Mouse (Mus musculus): ENCODE results near the gene Wipi2.

DNA sequence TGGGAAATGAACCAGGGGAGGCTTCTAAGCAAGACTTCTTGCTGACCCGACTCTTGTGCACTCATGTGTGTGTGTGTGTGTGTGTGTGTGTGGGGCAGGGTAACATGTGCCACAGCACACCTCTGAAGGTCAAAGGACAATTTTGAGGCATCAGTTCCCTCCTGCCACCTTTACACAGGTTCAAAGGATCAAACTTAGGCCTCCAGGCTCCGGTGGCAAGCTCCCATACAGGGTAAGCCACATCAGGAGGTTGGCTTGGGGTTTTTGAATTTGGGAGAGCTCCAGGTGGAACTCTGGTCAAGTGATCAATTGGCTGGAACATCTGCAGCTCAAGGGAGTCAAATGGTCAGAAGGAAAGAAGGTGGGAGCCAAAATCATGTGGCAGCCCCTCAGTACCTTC, 6.1 kb upstream of the Wipi2 start:
- TF ChIP-seq CTCF (IDR thresholded peaks at IDR 0.05; ENCODE audit: low read depth) (no peak), EP300 (IDR thresholded peaks at IDR 0.05; ENCODE audit: low read depth) (no peak)
